Mouse (Mus musculus): Measurements from ENCODE around the gene Dtd1. TPM values are rescaled to one million over a fixed set of nuclear protein-coding genes. Genes with fewer than 3 reads are reported as not detected.
A peak's percentile ranks its signal among the peaks of the same experiment; 100 is the strongest.
"Not testable (repeated sequence)": the region's sequence is repeated elsewhere in the genome, so short reads cannot be mapped to it uniquely, and the experiment has no call there.

Gene Dtd1
- 10.0 to 14.8 TPM (median 13.5 TPM) in 3 replicates for total RNA-seq (2017)

- peak; percentile 96 for ATAC-seq (replicated peaks; ENCODE audit: insufficient number of reproducible peaks, low FRiP score, low TSS enrichment, poor library complexity, severe bottlenecking)
These were observed at the start of gene Dtd1 for GRCm38 (mm10) chr2:144599831-144600687. TSS of gene Dtd1 (plus strand) at chr2:144599897.

GRCm38 (mm10) chr2:144550529-144550928 is 49.2 kb upstream of the Dtd1 start, which contains the start of gene Rbbp9:
TSS of gene Rbbp9 (minus strand) at chr2:144550869.
- peak; percentile 80 for ATAC-seq (replicated peaks; ENCODE audit: insufficient number of reproducible peaks, low FRiP score, low TSS enrichment, poor library complexity, severe bottlenecking)

GRCm38 (mm10) chr2:144553905-144554304 is 45.8 kb upstream of the Dtd1 start:
- ATAC-seq (replicated peaks; ENCODE audit: insufficient number of reproducible peaks, low FRiP score, low TSS enrichment, poor library complexity, severe bottlenecking), result no peak

GRCm38 (mm10) chr2:144555286-144555819 is 44.3 kb upstream of the Dtd1 start:
- ATAC-seq (replicated peaks; ENCODE audit: insufficient number of reproducible peaks, low FRiP score, low TSS enrichment, poor library complexity, severe bottlenecking), result no peak

GRCm38 (mm10) chr2:144555820-144556552 is 43.7 kb upstream of the Dtd1 start, which contains the start of gene Sec23b:
TSS of gene Sec23b (plus strand) at chr2:144556229.
- ATAC-seq (replicated peaks; ENCODE audit: insufficient number of reproducible peaks, low FRiP score, low TSS enrichment, poor library complexity, severe bottlenecking), result peak; percentile 97

GRCm38 (mm10) chr2:144588723-144589122 is 11.0 kb upstream of the Dtd1 start:
- ATAC-seq (replicated peaks; ENCODE audit: insufficient number of reproducible peaks, low FRiP score, low TSS enrichment, poor library complexity, severe bottlenecking), result no peak

- ATAC-seq (replicated peaks; ENCODE audit: insufficient number of reproducible peaks, low FRiP score, low TSS enrichment, poor library complexity, severe bottlenecking), result not testable (repeated sequence)
These were observed 6.7 kb upstream of the Dtd1 start for GRCm38 (mm10) chr2:144593036-144593435.

- ATAC-seq (replicated peaks; ENCODE audit: insufficient number of reproducible peaks, low FRiP score, low TSS enrichment, poor library complexity, severe bottlenecking), result peak; percentile 95
These were observed 5.6 kb upstream of the Dtd1 start, which contains the start of gene Smim26 for GRCm38 (mm10) chr2:144593951-144594651. TSS of gene Smim26 (plus strand) at chr2:144594054.

- no peak for ATAC-seq (replicated peaks; ENCODE audit: insufficient number of reproducible peaks, low FRiP score, low TSS enrichment, poor library complexity, severe bottlenecking)
These were observed 1.7 kb upstream of the Dtd1 start for GRCm38 (mm10) chr2:144598006-144598405.

- no peak for ATAC-seq (replicated peaks; ENCODE audit: insufficient number of reproducible peaks, low FRiP score, low TSS enrichment, poor library complexity, severe bottlenecking)
These were observed 1.9 kb downstream of the Dtd1 start for GRCm38 (mm10) chr2:144601576-144601975.

GRCm38 (mm10) chr2:144613956-144614355 is 14.3 kb downstream of the Dtd1 start:
- no peak for ATAC-seq (replicated peaks; ENCODE audit: insufficient number of reproducible peaks, low FRiP score, low TSS enrichment, poor library complexity, severe bottlenecking)

- ATAC-seq (replicated peaks; ENCODE audit: insufficient number of reproducible peaks, low FRiP score, low TSS enrichment, poor library complexity, severe bottlenecking), result no peak
These were observed 17.6 kb downstream of the Dtd1 start for GRCm38 (mm10) chr2:144617074-144617874.

GRCm38 (mm10) chr2:144621491-144621890 is 21.8 kb downstream of the Dtd1 start:
- no peak for ATAC-seq (replicated peaks; ENCODE audit: insufficient number of reproducible peaks, low FRiP score, low TSS enrichment, poor library complexity, severe bottlenecking)

- ATAC-seq (replicated peaks; ENCODE audit: insufficient number of reproducible peaks, low FRiP score, low TSS enrichment, poor library complexity, severe bottlenecking), result no peak
These were observed 33.9 kb downstream of the Dtd1 start for GRCm38 (mm10) chr2:144633551-144633950.

- ATAC-seq (replicated peaks; ENCODE audit: insufficient number of reproducible peaks, low FRiP score, low TSS enrichment, poor library complexity, severe bottlenecking), result no peak
These were observed 34.5 kb downstream of the Dtd1 start for GRCm38 (mm10) chr2:144634231-144634630.

- ATAC-seq (replicated peaks; ENCODE audit: insufficient number of reproducible peaks, low FRiP score, low TSS enrichment, poor library complexity, severe bottlenecking), result no peak
These were observed 35.0 kb downstream of the Dtd1 start for GRCm38 (mm10) chr2:144634729-144635128.

- ATAC-seq (replicated peaks; ENCODE audit: insufficient number of reproducible peaks, low FRiP score, low TSS enrichment, poor library complexity, severe bottlenecking), result peak; percentile 80; the same call in 1 of the 2 replicates
These were observed 36.1 kb downstream of the Dtd1 start for GRCm38 (mm10) chr2:144635644-144636320.

Measured in monocyte, adult 5-6 weeks (primary cell).